Mouse (Mus musculus) olfactory bulb, adult 2 months (tissue): ENCODE results near the gene Tlnrd1. TPM values are rescaled to one million over a fixed set of nuclear protein-coding genes. Genes with fewer than 3 reads are reported as not detected.

Source experiments
- H3K27ac ChIP-seq: fragments of 200-500 bp; 2 replicates; pipeline ENCODE4 v1.5.1; 2012; ENCODE audit warnings: low read depth, low read length; ENCODE audit not compliant: insufficient read depth
- H3K4me1 ChIP-seq: fragments of 200-500 bp; 2 replicates; pipeline ENCODE4 v1.6.1; 2012; ENCODE audit warnings: low read length; ENCODE audit not compliant: control insufficient read depth, insufficient read depth
- H3K4me3 ChIP-seq: fragments of 200-500 bp; 2 replicates; pipeline ENCODE4 v1.5.1; 2012; ENCODE audit warnings: mild to moderate bottlenecking, low read depth, low read length, moderate library complexity; ENCODE audit not compliant: insufficient read depth
- CTCF ChIP-seq: fragments of 200-500 bp; IDR thresholded peaks from 2 replicates; pipeline ENCODE4 v1.5.1; 2012; ENCODE audit warnings: low read depth, mild to moderate bottlenecking, low read length, moderate library complexity; ENCODE audit not compliant: insufficient read depth
- POLR2A ChIP-seq: fragments of 200-500 bp; IDR thresholded peaks from 2 replicates; pipeline ENCODE4 v1.6.1; 2012; ENCODE audit warnings: mild to moderate bottlenecking, low read depth, low read length, moderate library complexity; ENCODE audit not compliant: insufficient read depth
- WGBS: fragments of 180-500 bp; shearing (Covaris S2); methylation state at CpG from one replicate; pipeline ENCODE4 v1.1.7; 2018; 5-methylcytosine and 5-hydroxymethylcytosine counted together
- polyA plus RNA-seq: library from polyadenylated mRNA; stranded (reverse); fragments of >200 nt; gene quantifications from 2 replicates; pipeline ENCODE4 v1.2.4, GENCODE M21; 2012; ENCODE audit warnings: low replicate concordance; ENCODE audit not compliant: missing spikeins, insufficient read depth, insufficient read length

Tlnrd1 gene
- polyA plus RNA-seq, 1 experiment = not detected

DNA sequence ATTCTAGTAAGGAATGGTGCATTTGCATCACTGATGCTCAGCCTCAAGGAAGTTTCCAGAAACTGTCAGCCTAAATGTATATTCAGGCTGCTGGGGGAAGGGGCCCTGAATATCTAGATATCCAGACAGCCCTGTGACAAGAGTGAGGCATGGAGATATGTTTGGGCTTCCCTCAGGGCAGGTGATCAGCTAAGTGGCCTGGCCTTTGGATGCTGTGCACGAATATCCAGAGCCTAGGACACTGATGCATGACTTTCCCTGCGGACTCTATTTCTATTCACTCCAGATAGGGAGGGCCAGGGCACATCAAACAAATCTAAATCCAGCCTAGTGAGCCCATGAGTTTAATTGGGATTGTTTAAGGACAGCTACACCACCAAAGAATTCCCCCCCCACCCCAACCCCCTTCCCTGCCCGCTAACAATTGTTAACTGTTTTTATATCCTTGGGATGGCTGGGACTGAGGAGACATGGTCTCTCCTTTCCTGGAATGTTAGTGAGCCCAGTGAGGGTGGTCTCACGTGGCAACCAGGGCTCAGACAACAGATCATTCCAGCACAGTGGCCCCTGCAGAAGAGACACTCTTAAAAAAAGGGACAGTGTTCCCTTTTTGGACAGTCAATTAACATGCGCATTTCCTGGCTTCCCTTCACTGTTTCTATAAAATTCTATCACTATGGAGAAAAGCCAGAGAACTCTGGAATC lies 14.1 kb downstream of the Tlnrd1 start:
- Histone ChIP-seq H3K27ac (no peak overlapping the region), H3K4me3 (no peak overlapping the region), H3K4me1 (no peaks in the 10 kb centered on the region)
- WGBS = 62% methylated on average over 5 of the region's 5 CpGs
- TF ChIP-seq POLR2A (no peak), CTCF (no peak)

DNA sequence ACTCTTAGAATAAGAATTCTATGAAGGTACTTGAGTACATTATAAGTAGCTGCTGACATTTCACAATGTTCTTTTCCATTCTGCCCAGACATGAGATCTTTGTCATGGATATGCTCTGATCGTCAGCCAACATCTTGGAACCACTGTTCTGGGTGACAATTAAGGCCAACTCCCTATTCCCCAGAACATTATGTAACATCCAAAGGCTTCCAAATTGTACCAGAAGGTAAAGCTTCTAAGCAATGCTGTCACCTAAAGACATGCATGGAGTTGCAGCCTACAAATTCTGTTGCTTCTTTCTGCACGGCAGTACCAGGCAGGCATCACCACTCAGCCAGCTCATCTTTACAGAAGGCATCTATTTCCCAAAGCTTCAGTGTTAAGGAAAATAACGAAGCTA lies 15.9 kb downstream of the Tlnrd1 start:
- Histone ChIP-seq H3K4me1 (no peaks in the 10 kb centered on the region), H3K4me3 (no peak overlapping the region), H3K27ac (no peak overlapping the region)
- WGBS = 71% methylated on average over 3 of the region's 3 CpGs
- TF ChIP-seq CTCF = no peak
- TF ChIP-seq POLR2A = no peak

DNA sequence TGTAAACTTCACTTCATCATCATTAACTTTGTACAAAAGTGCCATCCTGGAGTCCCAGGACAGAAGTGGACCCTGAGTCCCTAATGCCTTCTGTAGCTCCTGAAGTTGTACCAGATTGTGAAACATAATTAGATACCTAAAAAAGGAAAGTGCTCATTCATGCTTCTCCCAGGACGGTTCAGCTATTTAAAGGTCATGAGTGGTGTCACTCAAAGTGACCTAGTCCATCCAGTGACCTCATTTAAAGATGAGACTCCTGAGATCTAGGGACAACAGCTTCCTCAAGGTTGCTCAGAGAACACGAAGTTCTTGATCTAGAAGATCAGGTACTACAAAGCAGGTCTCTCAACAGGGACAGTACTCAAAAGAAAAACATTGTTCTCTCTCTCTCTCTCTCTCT lies 20.6 kb downstream of the Tlnrd1 start:
- Histone ChIP-seq H3K4me1 (no peaks in the 10 kb centered on the region), H3K27ac (no peak overlapping the region), H3K4me3 (no peak overlapping the region)
- WGBS = 61% methylated on average over 2 of the region's 2 CpGs
- no peak for TF ChIP-seq CTCF
- no peak for TF ChIP-seq POLR2A

DNA sequence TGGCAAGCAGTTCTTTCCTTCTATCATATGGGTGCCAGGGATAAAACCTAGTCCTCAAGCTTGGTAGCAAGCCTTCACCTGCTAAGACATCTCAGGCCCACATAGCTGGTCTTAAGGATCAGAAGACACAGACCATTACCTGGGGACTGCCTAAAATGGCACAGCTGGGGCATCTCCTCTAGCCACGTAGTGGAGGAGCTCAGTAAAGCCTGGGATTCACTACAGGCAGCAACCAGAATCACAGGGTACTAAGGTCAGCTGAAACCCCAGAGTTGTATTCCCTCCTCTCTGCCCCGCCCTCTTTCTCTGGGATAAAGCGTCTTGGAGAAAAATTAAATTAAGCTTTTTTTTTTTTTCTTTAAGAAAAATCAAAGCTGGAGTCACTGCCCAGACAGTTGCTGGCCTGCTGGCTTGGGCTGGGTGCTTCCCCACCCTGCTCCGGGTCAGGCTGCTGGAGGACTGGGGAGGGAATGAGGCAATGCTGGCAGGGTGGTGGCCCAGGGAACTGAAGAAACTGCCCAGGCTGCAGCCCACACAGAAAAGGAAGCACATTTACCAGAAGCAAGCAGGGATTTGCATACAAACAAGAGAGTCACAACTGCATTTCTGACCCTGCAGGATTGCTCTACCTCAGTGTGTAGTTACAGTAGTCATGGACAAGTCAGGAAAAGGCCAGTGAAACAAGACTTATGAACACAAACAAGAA lies 24.6 kb downstream of the Tlnrd1 start:
- Histone ChIP-seq H3K27ac (no peak overlapping the region), H3K4me3 (no peak overlapping the region), H3K4me1 (no peaks in the 10 kb centered on the region)
- TF ChIP-seq CTCF (no peak), POLR2A (no peak)
- WGBS = 71% methylated on average over 4 of the region's 4 CpGs

DNA sequence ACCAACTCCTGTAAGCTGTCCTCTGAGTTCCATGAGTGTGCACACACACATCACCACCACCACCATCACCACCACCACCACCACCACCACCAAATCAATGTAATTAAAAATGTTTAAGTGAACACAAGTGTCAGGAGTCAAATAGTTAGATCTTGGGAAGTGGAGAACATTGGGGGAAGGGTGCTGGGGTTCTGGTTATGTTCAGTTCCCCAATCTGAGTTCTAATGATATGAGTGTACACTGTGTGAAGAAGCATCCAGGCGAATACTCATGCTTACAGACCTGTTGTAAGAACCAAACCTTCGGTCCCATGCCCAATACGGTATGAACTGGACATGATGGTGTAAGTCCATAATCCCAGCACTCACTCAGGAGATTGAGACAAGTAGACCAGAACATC lies 26.2 kb downstream of the Tlnrd1 start:
- H3K4me3 ChIP-seq = no peak overlapping the region
- H3K27ac ChIP-seq = no peak overlapping the region
- H3K4me1 ChIP-seq = no peaks in the 10 kb centered on the region
- TF ChIP-seq CTCF (no peak), POLR2A (no peak)
- WGBS = 93% methylated on average over 3 of the region's 3 CpGs

DNA sequence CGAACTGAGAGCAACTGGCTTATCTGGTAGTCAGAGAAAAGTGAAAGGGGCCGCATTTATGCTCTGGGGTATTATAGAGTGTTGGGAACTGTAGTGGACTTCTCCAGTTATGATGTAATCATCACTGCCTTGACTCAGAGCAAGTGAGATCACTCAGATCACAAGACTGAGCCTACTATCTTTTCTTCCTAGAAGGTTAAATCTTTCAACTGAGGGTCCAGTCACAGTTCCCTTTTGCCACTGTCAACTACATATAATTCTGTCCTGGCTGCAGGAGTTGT lies 27.0 kb downstream of the Tlnrd1 start:
- TF ChIP-seq CTCF = no peak
- TF ChIP-seq POLR2A = no peak
- H3K27ac ChIP-seq = no peak overlapping the region
- 93% methylated on average over 2 of the region's 2 CpGs for WGBS
- H3K4me3 ChIP-seq = no peak overlapping the region
- H3K4me1 ChIP-seq = no peaks in the 10 kb centered on the region

DNA sequence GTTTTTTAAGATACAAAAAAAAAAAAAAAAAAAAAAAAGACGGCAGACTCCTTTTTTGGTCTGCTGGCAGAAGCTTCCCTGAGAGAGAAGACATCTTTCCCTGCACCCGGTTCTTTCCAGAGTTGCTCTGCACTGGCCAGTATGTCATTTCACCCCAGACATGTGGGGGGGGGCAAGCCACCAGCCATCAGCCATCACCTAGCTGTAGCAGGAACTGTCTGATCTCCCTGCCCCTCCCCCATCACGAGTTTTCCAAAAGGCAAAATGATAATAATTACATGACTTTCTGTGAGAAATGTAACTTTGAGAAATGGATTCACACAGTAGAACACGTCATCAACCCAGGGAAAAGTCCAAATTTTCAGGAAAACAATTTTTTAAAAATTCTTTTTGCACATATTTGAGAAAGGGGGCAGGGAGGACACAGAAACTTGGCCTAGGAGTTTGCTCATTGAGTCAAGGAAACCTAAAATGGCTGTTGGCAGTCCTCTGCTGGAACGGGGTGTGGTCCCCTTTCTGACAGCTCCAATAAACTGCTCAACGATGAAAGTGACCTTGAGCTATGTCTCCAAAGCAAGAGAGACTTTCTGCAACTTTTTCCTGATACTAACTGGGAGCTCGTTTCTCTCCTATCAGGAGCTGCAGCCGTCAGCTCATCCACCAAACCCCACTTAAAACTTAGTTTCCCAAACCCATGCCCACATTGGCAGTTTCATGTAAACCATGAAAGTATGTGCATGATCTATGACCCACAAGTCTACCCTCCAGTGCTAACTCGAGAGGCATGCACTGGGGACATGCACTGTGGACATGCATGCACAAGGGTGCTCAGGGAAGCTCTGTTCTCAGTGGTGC lies 27.5 kb downstream of the Tlnrd1 start:
- Histone ChIP-seq H3K4me3 (no peak overlapping the region), H3K27ac (no peak overlapping the region), H3K4me1 (no peaks in the 10 kb centered on the region)
- TF ChIP-seq POLR2A = no peak
- TF ChIP-seq CTCF = no peak
- 72% methylated on average over 9 of the region's 9 CpGs for WGBS

DNA sequence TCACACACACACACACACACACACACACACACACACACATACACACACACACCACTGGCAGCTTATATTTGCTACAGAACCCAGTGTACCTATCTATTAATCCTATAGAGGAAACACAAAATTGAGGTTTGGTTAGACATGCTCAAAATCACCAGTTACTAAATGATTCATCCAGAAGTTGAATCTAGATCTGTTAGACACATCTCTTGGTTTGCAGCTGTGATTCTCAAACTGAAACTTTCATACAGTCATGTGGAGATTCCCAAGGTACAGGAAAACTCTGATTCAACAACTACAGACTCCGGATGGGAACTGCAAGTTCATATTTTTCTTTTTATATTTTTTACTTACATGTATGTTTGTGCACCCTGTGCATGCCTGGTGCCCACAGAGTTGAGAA lies 28.9 kb downstream of the Tlnrd1 start:
- 91% methylated on average over 1 of the region's 1 CpGs for WGBS
- TF ChIP-seq CTCF (no peak), POLR2A (no peak)
- no peak overlapping the region for H3K27ac ChIP-seq
- H3K4me1 ChIP-seq = no peaks in the 10 kb centered on the region
- no peak overlapping the region for H3K4me3 ChIP-seq
